Mouse (Mus musculus) embryo, embryonic 10.5 days (tissue): ENCODE results near the gene Sh3rf1.
A peak's percentile ranks its signal among the peaks of the same experiment; 100 is the strongest.
"Not testable (repeated sequence)": the region's sequence is repeated elsewhere in the genome, so short reads cannot be mapped to it uniquely, and the experiment has no call there.

Experiments used
- DNase-seq: peaks from one replicate; pipeline ENCODE4 v3.0.0-alpha.2; 2015; ENCODE audit warnings: low spot score

The Sh3rf1 gene

DNA sequence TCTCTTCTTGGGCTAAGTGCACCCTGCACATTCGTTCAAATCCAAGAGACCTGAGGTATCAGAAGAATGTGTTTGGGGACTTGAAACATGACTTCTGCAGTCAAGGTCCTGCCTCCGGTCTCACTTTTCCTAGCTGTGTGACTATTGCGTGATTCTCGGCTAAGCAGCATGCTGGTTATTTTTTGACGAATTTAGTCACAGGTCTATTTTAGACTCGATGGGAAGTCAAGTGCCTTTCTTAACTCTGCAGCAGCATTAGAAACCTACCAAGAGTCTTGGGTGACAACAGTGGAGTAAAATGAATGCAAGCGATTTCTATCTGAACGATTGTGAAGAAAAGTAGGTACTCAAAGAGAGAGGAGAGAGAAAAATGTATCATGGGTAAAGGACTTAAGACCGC, 149.6 kb downstream of the Sh3rf1 start:
- DNase-seq, result no peak

GRCm38 (mm10) chr8:61374059-61374755, 150.5 kb downstream of the Sh3rf1 start:
- DNase-seq, result peak; percentile 27

GRCm38 (mm10) chr8:61375205-61375604, 151.5 kb downstream of the Sh3rf1 start:
- no peak for DNase-seq

DNA sequence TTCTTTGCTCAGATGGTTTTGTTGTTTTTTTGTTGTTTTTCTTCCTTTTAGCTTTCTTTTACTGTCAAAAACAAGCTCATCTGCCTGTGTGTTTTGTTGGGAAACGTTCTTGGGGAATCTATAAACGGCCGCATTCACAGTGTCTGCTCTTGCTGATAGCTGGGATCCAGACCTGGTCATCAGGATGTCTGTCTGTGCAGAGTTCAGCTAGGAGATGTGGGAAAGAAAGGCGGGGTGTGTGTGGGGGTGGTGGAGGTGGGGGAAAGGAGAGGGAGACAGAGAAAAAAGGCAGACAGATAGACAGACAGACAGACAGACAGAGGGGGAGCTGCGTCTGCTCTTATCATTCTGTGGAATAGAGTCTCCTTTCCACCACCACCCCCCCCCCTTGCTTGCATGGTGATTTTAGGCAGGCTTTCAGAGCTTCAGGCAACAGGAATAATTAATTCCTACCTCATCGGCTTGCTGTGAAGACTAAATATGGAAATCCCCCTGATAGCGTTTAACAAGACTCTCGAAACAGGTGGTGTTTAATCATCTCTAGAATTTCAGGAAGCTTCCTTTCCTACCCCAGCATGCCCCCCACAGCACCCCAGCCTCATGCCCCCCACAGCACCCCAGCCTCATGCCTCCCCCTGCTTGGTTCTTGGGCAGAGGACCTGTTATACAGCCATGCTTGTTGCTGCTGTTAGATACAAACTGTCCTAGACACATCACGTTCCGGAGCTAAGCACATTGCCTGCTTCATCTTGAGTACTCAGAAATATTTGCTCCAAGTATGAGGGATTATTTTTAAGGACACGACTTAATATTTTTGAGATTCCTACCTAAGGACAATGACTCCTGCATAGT, 155.4 kb downstream of the Sh3rf1 start:
- DNase-seq, result no peak

GRCm38 (mm10) chr8:61384536-61384935, 160.9 kb downstream of the Sh3rf1 start:
- DNase-seq, result no peak

- DNase-seq, result no peak
These were observed 162.0 kb downstream of the Sh3rf1 start for GRCm38 (mm10) chr8:61385502-61386191.

DNA sequence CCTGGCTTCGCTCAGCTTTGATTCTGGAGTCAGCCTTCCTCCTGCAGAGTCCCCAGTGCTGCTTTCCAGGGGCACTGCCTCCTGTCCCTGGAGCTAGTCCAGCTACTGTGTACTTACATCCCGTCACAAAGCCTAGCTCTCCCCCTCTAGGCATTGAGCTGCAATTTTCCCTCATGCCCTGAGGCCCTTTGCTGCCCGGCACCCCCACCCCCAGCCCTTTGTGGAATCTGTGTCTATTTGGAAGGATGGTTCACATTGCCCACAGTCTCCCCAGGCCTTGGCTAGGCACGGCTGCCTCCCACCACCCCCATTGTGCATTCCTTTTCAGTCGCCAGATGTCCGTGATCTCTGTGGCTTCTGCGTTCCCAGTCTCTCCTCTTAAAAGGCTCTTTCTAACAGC, 163.0 kb downstream of the Sh3rf1 start:
- DNase-seq, result peak; percentile 77

DNA sequence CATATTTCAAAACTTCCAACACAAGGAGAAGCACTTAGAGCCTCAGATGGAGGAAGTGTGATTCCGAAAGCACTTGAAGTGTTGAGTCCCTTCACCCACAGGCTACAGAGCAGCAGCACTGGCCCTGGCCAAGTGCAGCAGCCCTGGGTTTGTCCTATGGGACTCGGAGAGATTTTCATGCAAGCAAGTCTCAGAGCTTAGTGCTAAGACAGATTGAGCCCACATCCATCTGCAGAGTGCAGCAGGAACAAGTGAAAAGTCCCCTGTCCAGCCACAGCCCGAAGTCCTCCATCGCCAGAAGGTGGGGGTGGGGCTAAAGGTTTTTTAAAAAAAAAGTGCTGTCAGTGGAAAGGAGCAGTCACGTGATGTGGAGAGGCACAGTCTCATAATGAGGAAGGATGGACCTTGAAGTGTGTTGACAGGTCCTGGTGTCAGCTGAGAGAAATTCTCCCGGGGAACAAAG, 163.9 kb downstream of the Sh3rf1 start:
- peak; percentile 78 for DNase-seq

DNA sequence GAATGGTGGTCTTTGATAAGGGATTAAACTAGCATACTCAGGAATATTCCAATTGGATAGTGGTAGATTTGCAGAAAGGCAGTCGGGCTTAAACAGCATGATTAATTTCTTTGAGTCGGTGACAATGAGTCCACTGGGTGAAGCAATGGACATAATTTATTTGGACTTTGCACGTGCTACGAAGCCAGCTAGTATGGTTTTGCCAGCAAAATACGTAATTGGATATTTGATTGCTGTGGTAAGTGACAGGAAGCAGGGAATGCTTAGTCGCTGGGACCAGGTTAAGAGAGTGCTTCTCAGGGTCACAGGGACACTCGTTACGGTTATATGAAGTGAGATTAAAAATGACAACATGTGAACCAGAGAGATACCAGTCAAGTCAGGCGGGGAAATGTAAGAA, 164.7 kb downstream of the Sh3rf1 start:
- DNase-seq, result no peak

GRCm38 (mm10) chr8:61390307-61391057, 166.8 kb downstream of the Sh3rf1 start:
- peak; percentile 66 for DNase-seq

GRCm38 (mm10) chr8:61391058-61391434, 167.4 kb downstream of the Sh3rf1 start:
- no peak for DNase-seq

DNA sequence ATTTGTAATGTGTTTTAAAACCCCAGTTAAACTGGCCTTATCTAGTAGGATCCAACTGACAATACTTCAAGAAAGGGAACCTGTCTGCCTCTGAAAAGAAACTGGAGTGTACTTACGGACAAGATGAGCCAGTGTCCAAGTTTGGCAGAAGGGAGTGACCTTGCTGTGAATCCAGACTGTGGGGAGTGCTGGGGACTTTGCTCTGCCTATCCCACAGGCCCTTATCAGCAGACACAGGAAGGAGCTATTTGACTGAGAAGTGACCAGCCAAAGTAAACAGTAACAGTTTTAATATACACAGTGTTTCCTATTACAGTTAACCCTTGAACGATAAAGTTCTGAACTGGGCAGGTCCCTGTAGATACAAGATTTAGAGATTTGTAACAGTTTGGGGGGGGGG, 173.5 kb downstream of the Sh3rf1 start:
- no peak for DNase-seq

- no peak for DNase-seq
These were observed 174.1 kb downstream of the Sh3rf1 start for GRCm38 (mm10) chr8:61397755-61398154.

DNA sequence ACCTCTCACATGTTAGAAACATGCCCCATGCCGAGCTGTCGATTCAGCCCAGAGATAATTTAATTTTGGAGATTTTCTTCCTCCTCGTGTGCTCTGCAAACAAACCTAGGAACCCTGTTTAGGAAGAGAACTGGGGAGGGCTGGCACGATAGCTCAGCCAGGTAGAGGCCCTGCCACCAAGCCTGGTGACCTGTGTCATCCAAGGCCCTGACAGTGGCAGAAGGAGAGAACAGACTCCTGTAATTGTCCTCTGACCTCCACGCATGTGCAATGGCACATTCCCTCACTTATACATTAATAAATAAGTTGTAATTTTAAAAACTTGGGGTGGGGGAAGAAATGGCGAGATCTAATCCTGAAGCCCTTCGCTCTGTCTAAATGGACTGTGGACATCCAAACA, 179.2 kb downstream of the Sh3rf1 start:
- no peak for DNase-seq

- peak; percentile 69 for DNase-seq
These were observed 179.8 kb downstream of the Sh3rf1 start for GRCm38 (mm10) chr8:61403266-61404177.

GRCm38 (mm10) chr8:61404178-61404560, 180.5 kb downstream of the Sh3rf1 start:
- DNase-seq, result peak; percentile 45

- DNase-seq, result no peak
These were observed 185.4 kb downstream of the Sh3rf1 start for GRCm38 (mm10) chr8:61409081-61409480.

- not testable (repeated sequence) for DNase-seq
These were observed 186.0 kb downstream of the Sh3rf1 start for GRCm38 (mm10) chr8:61409712-61410111.

GRCm38 (mm10) chr8:61419521-61419920, 195.8 kb downstream of the Sh3rf1 start:
- no peak for DNase-seq

- DNase-seq, result no peak
These were observed 196.5 kb downstream of the Sh3rf1 start for GRCm38 (mm10) chr8:61420166-61420565.

GRCm38 (mm10) chr8:61421606-61422005, 197.9 kb downstream of the Sh3rf1 start:
- DNase-seq, result no peak
